Mouse (Mus musculus): Measurements from ENCODE around the gene Rnf157. TPM values are rescaled to one million over a fixed set of nuclear protein-coding genes. Genes with fewer than 3 reads are reported as not detected.
A peak's percentile ranks its signal among the peaks of the same experiment; 100 is the strongest.

The Rnf157 gene
- total RNA-seq, 2 experiments from 2014 or later = 241 to 258 TPM

DNA sequence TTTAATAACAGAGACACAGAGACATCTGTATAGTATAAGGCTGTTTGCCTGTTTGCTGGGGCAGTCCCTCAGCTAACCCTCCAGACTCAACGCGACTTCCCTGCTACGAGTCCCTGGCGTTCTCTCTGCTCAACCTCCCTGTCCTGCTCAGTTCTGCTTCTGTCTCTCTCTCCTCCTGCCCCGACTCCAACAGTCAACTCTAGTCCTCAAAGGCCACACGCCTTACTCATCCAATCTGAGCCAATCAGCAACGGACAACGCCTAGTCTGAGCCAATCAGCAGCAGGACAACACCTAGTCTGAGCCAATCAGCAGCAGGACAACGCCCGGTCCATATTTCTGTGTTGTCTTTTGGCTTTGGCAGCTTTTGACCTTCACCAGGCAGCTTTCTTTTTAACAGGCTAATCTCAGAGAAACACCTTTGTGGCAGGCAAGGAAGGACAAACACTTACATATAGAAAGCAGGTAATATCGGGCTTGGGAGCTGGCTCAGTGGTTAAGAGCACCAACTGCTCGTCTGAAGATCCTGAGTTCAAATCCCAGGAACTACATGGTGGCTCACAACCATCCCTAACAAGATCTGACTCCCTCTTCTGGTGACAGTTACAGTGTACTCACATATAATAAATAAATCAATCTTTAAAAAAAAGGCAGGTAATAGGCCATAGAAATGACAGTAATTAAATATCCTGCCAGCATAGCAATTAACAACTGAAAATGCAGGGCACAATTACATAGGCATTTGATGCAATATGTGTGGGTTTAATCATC, 104.9 kb downstream of the Rnf157 start:
- no peak for DNase-seq (ENCODE audit: extremely low spot score in 1 of 2, low spot score in 1 of 2)

DNA sequence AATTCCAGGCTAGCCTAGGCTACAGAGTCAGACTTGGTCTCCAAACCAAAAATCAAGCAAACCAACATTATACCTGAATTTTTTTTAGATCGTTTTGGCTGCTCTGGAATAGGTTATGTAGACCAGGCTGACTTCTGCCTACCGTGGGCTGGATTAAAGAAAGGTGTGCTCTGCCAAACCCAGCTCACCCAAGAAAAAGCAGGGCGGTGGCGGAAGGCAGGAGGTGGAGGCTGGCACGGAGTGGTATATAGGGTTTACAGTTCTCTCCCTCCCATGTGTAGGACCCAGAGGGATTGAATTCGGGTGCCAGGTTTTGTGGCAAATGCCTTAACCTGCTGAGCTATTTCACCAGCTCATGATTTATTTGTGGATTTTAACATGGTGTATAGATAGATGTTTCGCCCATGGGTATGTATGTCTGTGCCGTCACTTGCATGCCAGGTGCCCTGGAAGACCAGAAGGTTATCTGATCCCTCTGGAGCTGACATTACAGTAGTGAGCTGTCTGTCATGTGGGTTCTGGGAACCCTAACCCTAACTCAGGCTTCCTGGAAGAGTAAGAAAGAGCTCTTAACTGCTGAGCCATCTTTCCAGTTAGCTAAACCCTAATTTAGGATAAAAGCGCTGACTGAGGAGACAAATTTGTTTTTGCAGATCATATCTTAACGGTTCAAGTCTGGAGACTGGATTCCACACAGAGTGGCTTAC, 105.7 kb downstream of the Rnf157 start, which contains the start of gene Exoc7:
Gene Exoc7, minus strand, starts transcription at position 215 of the 707 bp plus-strand sequence.
- DNase-seq (ENCODE audit: extremely low spot score in 1 of 2, low spot score in 1 of 2) = no peak

DNA sequence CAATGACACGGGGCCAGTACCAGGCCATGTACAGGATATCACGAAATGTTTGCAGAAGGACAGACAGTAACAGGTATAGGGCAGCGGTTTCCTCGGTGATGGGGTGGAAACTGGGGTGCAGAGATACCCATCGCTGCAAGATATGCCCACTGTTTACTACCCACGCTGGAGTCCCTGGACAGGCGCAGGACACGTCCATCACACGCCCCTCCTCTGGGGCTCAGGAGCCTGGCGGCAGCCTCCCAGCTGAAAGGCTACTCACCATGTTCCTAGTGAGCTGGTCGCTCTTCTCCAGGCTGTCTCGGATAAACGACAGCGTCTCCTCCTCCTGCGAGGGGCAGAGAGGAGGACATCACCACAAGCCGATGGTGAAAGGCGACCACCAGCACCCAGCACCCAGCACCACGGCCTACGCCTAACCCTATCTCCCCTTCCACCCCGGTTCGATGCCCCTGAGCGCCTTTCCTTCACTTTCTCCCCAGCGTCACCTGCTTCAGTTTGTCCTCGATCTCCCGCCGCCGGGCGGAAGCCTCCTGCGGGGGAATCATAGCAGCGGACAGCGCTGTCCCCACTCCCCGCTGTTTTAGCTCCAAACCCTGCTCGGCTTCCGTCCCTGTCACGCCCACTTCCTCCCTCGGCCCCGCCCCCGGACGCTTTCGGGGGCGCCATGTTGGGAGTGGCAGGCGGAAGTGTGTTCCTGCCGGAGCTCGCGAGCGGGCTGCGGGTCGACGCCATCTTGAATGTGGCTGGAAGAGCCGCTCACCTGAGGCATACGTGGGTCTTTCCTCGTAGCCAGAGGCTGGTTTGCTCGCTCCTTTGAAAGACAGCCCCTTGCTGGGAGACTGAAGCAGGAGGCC, 106.5 kb downstream of the Rnf157 start:
- DNase-seq (ENCODE audit: extremely low spot score in 1 of 2, low spot score in 1 of 2) = peak; percentile 80 to 85

DNA sequence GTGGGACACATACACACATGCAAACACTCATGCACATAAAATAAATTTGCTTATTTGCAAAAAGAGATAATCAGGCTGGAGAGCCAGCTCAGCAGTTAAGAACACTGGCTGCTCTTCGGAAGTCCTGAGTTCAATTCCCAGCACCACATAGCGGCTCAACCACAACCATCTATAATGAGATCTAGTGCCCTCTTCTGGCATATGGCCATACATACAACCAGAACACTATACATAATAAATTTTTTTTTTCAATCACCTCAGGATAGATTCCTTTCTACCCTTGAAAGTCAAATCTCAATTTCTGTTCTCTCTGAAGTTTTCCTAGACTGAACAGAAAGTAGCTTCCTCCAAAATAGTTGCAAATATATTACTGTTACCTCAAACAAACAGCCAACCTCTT, 107.4 kb downstream of the Rnf157 start:
- no peak for DNase-seq (ENCODE audit: extremely low spot score in 1 of 2, low spot score in 1 of 2)

DNA sequence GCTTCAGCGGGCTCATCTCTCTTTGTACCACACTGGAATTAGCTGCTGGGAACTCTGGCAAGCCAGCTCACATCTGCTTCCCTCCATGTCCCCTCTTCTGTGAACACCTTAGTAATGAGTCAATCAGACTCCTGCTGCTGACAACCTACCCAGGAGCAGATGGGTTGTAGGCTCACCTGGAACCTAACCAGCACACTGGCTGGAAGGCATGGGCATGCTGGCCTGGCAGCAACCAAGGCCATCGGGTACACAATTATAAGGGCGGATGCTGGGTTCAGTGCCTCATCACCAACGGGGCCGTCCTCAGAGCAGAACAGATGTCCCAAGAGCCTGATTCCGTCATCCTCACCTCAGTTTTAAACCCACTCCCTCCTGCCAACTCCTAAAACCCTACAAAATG, 114.2 kb downstream of the Rnf157 start:
- DNase-seq (ENCODE audit: extremely low spot score in 1 of 2, low spot score in 1 of 2) = no peak

DNA sequence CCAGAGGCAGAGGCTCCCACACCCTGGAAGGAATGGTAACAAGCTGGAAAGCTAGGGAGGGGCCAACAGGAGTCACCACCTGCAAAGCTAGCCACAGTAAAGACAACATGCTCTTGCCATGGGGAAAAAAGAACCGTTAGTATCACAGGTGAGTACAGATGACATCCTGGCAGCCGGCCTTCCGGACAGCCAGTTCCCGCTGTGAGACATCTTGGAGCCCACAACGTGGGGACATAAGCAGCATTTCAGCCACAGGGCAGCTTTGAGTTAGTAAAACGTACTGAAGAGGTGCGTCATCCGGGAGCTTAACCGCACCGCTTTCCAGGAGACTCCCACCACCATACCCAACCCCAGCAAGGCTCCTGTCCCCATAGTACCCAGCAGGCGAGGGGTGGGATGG, 114.6 kb downstream of the Rnf157 start:
- DNase-seq (ENCODE audit: extremely low spot score in 1 of 2, low spot score in 1 of 2) = no peak

DNA sequence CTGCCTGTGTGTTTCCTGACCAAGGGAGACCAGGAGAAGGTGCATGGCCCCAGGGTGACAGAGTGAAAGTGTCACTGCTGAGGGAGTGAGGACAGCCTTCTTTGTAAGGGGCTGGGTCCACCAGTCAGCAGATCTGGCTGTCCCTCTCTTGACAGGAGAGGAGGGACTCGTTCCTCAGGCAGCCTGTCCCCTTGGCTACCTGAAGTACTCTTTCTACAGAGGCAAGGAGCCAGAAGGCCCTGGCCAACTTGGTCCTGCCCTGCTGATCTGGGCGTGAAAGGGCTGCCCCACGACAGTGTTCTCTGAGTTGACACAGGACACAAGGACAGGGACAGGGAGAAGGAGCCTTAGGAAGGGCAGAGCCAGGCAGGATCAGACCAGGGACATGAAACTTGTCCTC, 115.8 kb downstream of the Rnf157 start:
- DNase-seq (ENCODE audit: extremely low spot score in 1 of 2, low spot score in 1 of 2) = no peak

DNA sequence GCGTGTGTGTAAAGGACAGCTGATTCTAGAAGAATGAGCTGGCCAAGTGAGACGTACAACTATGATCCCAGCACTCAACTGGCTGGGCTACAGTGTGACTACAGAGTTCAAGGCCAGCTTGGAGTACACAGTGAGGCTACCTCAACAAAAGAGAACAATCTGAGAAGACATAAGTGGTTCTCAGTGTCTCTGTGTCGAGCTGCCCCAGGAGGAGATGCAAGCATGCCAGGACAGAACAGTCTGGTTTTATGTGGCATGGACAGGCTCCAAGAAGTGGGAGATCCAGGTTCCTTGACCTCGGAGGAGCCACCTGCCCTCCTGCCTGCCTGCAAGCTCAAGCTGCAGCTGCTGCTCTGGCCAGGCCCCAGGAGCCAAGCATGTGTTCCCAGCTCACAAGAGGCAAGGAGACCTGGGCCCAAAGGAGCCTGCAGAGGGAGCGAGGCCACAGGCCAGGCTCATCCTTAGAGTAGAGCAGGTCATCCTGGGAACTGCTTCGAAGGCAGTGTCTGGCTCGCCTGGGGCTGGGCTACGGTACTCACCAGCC, 116.6 kb downstream of the Rnf157 start:
- DNase-seq (ENCODE audit: extremely low spot score in 1 of 2, low spot score in 1 of 2) = no peak

DNA sequence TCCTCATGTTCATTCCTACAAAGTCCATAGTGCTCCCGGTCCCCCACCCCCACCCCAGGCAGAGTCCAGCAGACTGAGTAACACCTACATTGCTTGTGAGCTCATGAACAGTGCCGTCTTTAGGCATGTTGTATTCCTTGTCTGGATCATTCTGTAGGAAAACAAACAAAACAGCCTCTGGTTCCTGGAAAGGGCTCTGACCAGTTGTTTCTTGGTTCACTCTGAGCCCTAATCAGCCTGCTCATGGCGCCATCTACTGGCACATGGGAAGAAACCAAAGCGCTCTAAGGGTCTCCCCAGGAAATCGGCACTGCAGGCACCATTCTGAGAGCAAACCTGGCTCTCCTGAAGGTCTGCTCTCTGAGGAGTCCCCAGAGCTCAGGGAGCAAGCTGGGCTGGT, 118.5 kb downstream of the Rnf157 start:
- peak in 1 of 2 experiments; percentile 57 for DNase-seq (ENCODE audit: extremely low spot score in 1 of 2, low spot score in 1 of 2)

DNA sequence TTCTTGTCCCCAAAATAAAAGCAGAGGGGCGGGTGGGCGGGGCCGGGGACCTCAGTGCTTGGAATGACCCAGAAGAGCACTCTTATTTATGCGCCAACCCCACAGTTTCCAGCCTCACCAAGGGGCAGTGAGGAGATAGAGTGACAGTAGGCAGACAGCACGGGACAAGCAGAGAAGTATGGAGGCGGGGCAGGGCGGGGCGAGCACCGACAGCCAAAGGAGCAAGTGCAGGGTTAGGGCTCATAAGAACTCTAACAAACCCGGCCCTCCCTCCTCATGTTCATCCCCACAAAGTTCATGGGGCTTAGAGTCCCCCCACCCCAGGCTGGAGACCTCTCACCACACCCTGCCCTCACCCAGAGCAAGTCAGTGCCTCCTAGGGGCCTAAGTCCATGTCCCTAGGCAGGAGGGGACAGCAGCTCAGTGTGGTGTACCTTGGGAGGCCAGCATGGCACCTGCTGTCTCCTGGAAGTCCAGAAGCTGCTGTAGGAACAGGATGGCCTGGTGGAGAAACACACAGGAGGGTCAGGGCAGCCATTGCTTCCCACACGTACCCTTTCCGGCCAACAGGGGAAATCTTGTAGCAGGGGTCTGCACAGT, 119.2 kb downstream of the Rnf157 start:
- no peak for DNase-seq (ENCODE audit: extremely low spot score in 1 of 2, low spot score in 1 of 2)

DNA sequence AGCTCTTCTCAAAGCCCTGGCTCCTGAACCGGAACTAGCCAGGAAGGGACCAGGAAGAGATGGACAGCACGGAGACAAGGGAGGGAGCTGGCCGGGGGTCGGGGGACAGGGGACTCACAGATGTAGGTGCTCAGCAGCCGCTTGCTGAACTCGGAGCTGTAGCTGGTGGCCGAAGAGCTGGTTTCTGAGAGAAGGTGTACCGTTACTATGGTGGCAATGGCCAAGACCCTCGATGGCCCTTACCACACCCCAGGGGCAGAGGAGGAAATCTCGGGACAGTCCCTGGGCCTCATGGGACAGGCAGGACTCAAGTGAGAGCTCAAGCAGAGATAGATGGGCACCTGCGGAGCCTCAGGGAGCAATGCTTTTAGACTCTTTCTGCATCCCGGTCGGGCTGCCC, 120.4 kb downstream of the Rnf157 start:
- DNase-seq (ENCODE audit: extremely low spot score in 1 of 2, low spot score in 1 of 2) = no peak

DNA sequence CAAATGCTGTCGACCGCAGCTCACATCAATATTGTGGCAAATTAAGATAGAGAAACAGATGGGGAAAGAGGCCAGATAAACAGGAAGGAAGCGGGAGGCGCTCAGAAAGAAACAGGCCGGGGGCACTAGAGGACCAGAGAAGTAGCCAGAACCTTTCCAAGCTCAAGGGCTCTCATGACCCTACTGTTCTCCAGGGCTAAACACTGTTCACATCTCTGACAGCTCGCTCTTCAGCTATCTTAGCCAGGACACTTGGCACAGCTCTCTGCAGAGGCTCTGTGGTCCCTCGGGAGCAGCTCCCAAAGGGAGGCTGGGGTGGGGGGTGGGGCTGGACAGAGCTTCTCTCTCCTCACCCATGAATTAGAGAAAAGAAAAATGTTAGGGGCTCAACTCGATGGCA, 122.3 kb downstream of the Rnf157 start:
- DNase-seq (ENCODE audit: extremely low spot score in 1 of 2, low spot score in 1 of 2) = no peak

DNA sequence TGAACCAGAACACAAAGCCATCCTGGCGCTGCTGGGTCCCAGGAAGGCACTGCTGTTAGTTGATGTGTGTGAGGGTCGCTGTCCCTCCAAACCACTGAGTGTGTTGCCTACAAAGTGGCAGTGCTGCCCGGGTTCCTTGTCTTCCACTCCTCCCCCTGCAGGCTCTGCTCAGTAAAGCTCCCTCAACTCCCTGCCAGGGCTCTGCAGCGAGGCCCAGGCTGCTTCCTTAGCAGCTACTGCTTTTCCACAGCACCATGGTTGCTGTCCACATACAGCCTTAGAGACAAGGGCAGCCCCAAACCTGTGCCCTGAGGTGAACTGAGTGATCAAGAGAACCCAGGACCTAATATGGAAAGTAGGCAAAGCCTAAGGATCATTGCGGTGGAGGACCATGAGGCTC, 125.5 kb downstream of the Rnf157 start:
- DNase-seq (ENCODE audit: extremely low spot score in 1 of 2, low spot score in 1 of 2) = no peak

Other genes starting within 250 kb of the Rnf157 start
- 10 to 100 TPM; 74.6 to 96.0 TPM for gene Fbf1, start 244.9 kb downstream of the Rnf157 start, total RNA-seq (2021)
- 10 to 100 TPM; 41.4 to 45.1 TPM for gene Ten1, start 214.2 kb downstream of the Rnf157 start, total RNA-seq (2021)
- 100 to 1,000 TPM; 117 to 118 TPM for gene Acox1, start 214.0 kb downstream of the Rnf157 start, total RNA-seq (2021)
- under 1 TPM; 0.26 to 0.59 TPM for gene Evpl, start 175.0 kb downstream of the Rnf157 start, total RNA-seq (2021)
- 10 to 100 TPM; 61.5 to 61.7 TPM for gene Srp68, start 138.8 kb downstream of the Rnf157 start, total RNA-seq (2021)
- gene Galr2, start 132.1 kb downstream of the Rnf157 start, total RNA-seq (2021) = not detected
- gene Exoc7, start 105.8 kb downstream of the Rnf157 start, total RNA-seq (2021) = 10 to 100 TPM; 85.0 to 87.2 TPM
- gene Foxj1, start 77.6 kb downstream of the Rnf157 start, total RNA-seq (2021) = 1 to 10 TPM; 5.4 to 7.1 TPM
- gene Ubald2, start 21.1 kb upstream of the Rnf157 start, total RNA-seq (2021) = 10 to 100 TPM; 37.0 to 38.3 TPM
- not detected for gene Qrich2, start 53.2 kb upstream of the Rnf157 start, total RNA-seq (2021)
- gene Prpsap1, start 81.2 kb upstream of the Rnf157 start, total RNA-seq (2021) = 10 to 100 TPM; 76.4 to 88.4 TPM
- gene Sphk1, start 117.9 kb upstream of the Rnf157 start, total RNA-seq (2021) = 1 to 10 TPM; 1.3 to 2.1 TPM
- gene Ube2o, start 168.4 kb upstream of the Rnf157 start, total RNA-seq (2021) = 10 to 100 TPM; 97.0 to 97.1 TPM
- under 1 TPM; 0.32 to 0.68 TPM for gene Aanat, start 173.4 kb upstream of the Rnf157 start, total RNA-seq (2021)
- 1 to 10 TPM; 1.1 to 1.8 TPM for gene Rhbdf2, start 214.0 kb upstream of the Rnf157 start, total RNA-seq (2021)
- gene Prcd, start 240.5 kb upstream of the Rnf157 start, total RNA-seq (2021) = 1 to 10 TPM; 6.4 to 7.0 TPM
- 10 to 100 TPM; 65.7 to 78.3 TPM for gene Cygb, start 241.3 kb upstream of the Rnf157 start, total RNA-seq (2021)

All from layer of hippocampus, postnatal 25 days (tissue).